Mouse (Mus musculus) heart, adult 2 months (tissue): ENCODE data around the gene Ttyh3.

Source experiments
- CTCF ChIP-seq: fragments of 200-600 bp; IDR thresholded peaks from 2 replicates; pipeline ENCODE4 v1.8.1; 2022; ENCODE audit warnings: antibody characterized with exemption, mild to moderate bottlenecking, moderate library complexity
- EP300 ChIP-seq: fragments of 200-500 bp; IDR thresholded peaks from 2 replicates; pipeline ENCODE4 v1.6.1; 2011; ENCODE audit warnings: low read depth, low read length, control low read depth; ENCODE audit not compliant: insufficient read depth
- POLR2A ChIP-seq: fragments of 200-500 bp; IDR thresholded peaks from 2 replicates; pipeline ENCODE4 v1.6.1; 2011; ENCODE audit warnings: mild to moderate bottlenecking, low read depth, low read length, control low read depth; ENCODE audit not compliant: insufficient read depth

GRCm38 (mm10) chr5:140579771-140580170, 69.1 kb downstream of the Ttyh3 start:
- no peak for TF ChIP-seq CTCF
- TF ChIP-seq EP300, result no peak
- no peak for TF ChIP-seq POLR2A
